Mouse (Mus musculus) CH12.LX (cell line): ENCODE data around the gene Dnajc10.

Experiments
- BHLHE40 ChIP-seq: IDR thresholded peaks from 2 replicates; pipeline ENCODE4 v1.6.1; 2011; ENCODE audit warnings: mild to moderate bottlenecking, low read depth, low read length, improper control_type of control experiment
- CTCF ChIP-seq, 2 experiments: IDR thresholded peaks in 1 of 2; conservative IDR thresholded peaks in 1 of 2; 2 replicates each; pipeline ENCODE4 v1.5.1; 2011 to 2012; ENCODE audit warnings: low read depth in 2 of 2, low read length in 2 of 2, improper control_type of control experiment in 1 of 2, inconsistent platforms in 1 of 2, mild to moderate bottlenecking in 1 of 2, moderate library complexity in 1 of 2
- KAT2A ChIP-seq: IDR thresholded peaks from 2 replicates; pipeline ENCODE4 v1.6.1; 2012; ENCODE audit warnings: low read length, improper control_type of control experiment, inconsistent platforms; ENCODE audit not compliant: insufficient replicate concordance

DNA sequence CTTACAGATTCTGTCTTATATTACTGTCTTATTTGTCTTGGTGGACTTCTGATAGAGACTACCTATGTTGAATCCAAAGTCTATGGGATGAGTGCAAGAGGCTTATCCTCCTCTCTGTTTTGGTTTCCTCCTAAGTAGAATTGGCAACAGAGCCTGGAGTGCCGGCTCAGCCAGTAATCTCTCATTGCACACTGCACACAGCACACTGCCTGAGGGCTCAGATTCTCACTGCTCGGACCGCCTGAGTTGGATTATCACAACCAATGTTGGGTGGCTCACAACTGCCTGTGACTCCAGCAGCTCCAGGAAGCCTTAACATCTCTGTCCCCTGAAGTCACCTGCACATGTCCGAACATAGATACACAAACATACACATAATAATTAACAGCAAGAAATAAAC lies 3.9 kb upstream of the Dnajc10 start:
- TF ChIP-seq KAT2A = no peak
- TF ChIP-seq CTCF (conservative IDR thresholded peaks at IDR 0.05 in 1 of 2, IDR thresholded peaks at IDR 0.05 in 1 of 2; ENCODE audit: low read depth in 2 of 2, low read length in 2 of 2) = no peak
- TF ChIP-seq BHLHE40 = no peak
